Mouse (Mus musculus) liver, postnatal 0 days (tissue): ENCODE measurements around the gene Marveld1.

Experiments used
- CTCF ChIP-seq: sonication (generic); IDR thresholded peaks from 2 replicates; pipeline ENCODE4 v1.5.1; 2016; ENCODE audit warnings: antibody characterized with exemption, low read depth
- EP300 ChIP-seq: IDR thresholded peaks from 2 replicates; pipeline ENCODE4 v1.6.1; 2016; ENCODE audit warnings: antibody characterized with exemption, low read depth, mild to moderate bottlenecking

DNA sequence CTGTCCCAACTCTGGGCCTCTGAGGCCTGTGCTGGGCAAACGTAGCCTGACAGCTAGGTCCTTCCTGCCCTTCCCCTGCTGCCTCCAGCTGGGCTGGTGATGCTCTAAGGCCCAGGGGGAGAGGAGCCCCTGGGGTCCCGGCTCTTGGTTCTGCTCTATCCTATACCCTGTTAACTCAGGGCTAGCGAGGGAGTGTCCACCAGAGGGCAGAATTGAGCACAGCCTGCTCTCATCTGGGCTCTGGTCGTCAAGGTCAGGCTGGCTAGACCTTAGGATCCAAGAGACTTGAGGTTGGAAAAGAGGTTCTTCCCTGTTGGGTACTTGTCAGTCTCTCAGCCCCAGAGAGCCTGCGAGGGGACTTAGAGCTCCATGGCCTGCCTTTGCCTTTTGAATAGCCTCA is 43.3 kb downstream of the Marveld1 start:
- TF ChIP-seq EP300 = no peak
- peak; percentile 88 for TF ChIP-seq CTCF
